Mouse (Mus musculus) kidney, postnatal 0 days (tissue): Measurements from ENCODE around the gene Cnot11. TPM values are rescaled to one million over a fixed set of nuclear protein-coding genes. Genes with fewer than 3 reads are reported as not detected.

ENCODE experiments used
- ATAC-seq: fragments of 200-750 bp; cut with Nextera tagmentation; replicated peaks from 2 replicates; pipeline ENCODE4 v1.8.0; 2017; ENCODE audit warnings: low read depth, moderate number of reproducible peaks, moderate TSS enrichment, moderate library complexity; ENCODE audit not compliant: low FRiP score
- DNase-seq: peaks from one replicate; pipeline ENCODE4 v3.0.0-alpha.2; 2016; ENCODE audit warnings: low spot score
- H3K27ac ChIP-seq: fragments of 300-500 bp; sonication (generic); 2 replicates; pipeline ENCODE4 v1.5.1; 2014; ENCODE audit warnings: mild to moderate bottlenecking
- H3K27me3 ChIP-seq: fragments of 300-500 bp; sonication (generic); 2 replicates; pipeline ENCODE4 v1.6.1; 2014; ENCODE audit warnings: low read length, mixed read lengths; ENCODE audit not compliant: insufficient read depth
- H3K36me3 ChIP-seq: fragments of 300-500 bp; sonication (generic); 2 replicates; pipeline ENCODE4 v1.6.1; 2014; ENCODE audit warnings: low read length, mixed read lengths; ENCODE audit not compliant: insufficient read depth
- H3K4me1 ChIP-seq: fragments of 300-500 bp; sonication (generic); replicated peaks from 2 replicates; pipeline ENCODE4 v1.6.1; 2014; ENCODE audit warnings: antibody characterized with exemption, low read length, mixed read lengths; ENCODE audit not compliant: insufficient read depth
- H3K4me2 ChIP-seq: fragments of 300-500 bp; sonication (generic); 2 replicates; pipeline ENCODE4 v1.6.1; 2014; ENCODE audit warnings: mild to moderate bottlenecking, low read length, moderate library complexity, mixed read lengths
- H3K4me3 ChIP-seq: fragments of 300-500 bp; sonication (generic); replicated peaks from 2 replicates; pipeline ENCODE4 v1.5.1; 2014; ENCODE audit warnings: low read depth, low read length
- H3K9ac ChIP-seq: fragments of 300-500 bp; sonication (generic); 2 replicates; pipeline ENCODE4 v1.6.1; 2014; ENCODE audit warnings: low read depth, low read length
- H3K9me3 ChIP-seq: fragments of 300-500 bp; sonication (generic); replicated peaks from 2 replicates; pipeline ENCODE4 v1.6.1; 2016; ENCODE audit warnings: low read length, inconsistent platforms, mixed read lengths
- CTCF ChIP-seq: IDR thresholded peaks from 2 replicates; pipeline ENCODE4 v1.5.1; 2016; ENCODE audit warnings: antibody characterized with exemption, low read depth, mild to moderate bottlenecking, moderate library complexity
- WGBS: fragments of 180-500 bp; shearing (Covaris S2); extraction: QIAGEN DNeasy Blood & Tissue Kit; methylation state at CpG from one replicate; pipeline ENCODE4 v1.1.7; 2014; 5-methylcytosine and 5-hydroxymethylcytosine counted together
- polyA plus RNA-seq: library from polyadenylated mRNA; unstranded; fragments of >200 nt; fragmentation: Nextera tagmentation; extraction: Ambion mirVana; gene quantifications from 2 replicates; pipeline ENCODE4 v1.2.1, GENCODE M21; 2015

The Cnot11 gene
- polyA plus RNA-seq, 1 experiment from 2014 or later, result 18.6 TPM

GRCm38 (mm10) chr1:39502817-39503633 is 31.8 kb upstream of the Cnot11 start:
- TF ChIP-seq CTCF, result no peak
- H3K27ac ChIP-seq, result no peak overlapping the region
- H3K36me3 ChIP-seq, result no peaks in the 10 kb centered on the region
- H3K9ac ChIP-seq, result no peak overlapping the region
- no peak overlapping the region for H3K4me2 ChIP-seq
- no peaks in the 10 kb centered on the region for H3K27me3 ChIP-seq
- no peak overlapping the region for H3K4me3 ChIP-seq
- 79% methylated on average over 17 of the region's 17 CpGs for WGBS
- DNase-seq (no peak), ATAC-seq (no peak)
- no peaks in the 10 kb centered on the region for H3K4me1 ChIP-seq
- no peaks in the 10 kb centered on the region for H3K9me3 ChIP-seq

GRCm38 (mm10) chr1:39504261-39504660 is 30.5 kb upstream of the Cnot11 start:
- no peaks in the 10 kb centered on the region for H3K36me3 ChIP-seq
- H3K27me3 ChIP-seq, result no peaks in the 10 kb centered on the region
- no peak overlapping the region for H3K4me2 ChIP-seq
- DNase-seq (peak; percentile 54), ATAC-seq (no peak)
- H3K27ac ChIP-seq, result no peak overlapping the region
- H3K4me1 ChIP-seq, result no peaks in the 10 kb centered on the region
- 6% methylated on average over 1 of the region's 1 CpGs for WGBS
- peak; percentile 62 for TF ChIP-seq CTCF
- no peak overlapping the region for H3K4me3 ChIP-seq
- H3K9ac ChIP-seq, result no peak overlapping the region
- no peaks in the 10 kb centered on the region for H3K9me3 ChIP-seq

- H3K9me3 ChIP-seq, result no peaks in the 10 kb centered on the region
- no peaks in the 10 kb centered on the region for H3K36me3 ChIP-seq
- no peaks in the 10 kb centered on the region for H3K27me3 ChIP-seq
- H3K4me3 ChIP-seq, result no peak overlapping the region
- no peaks in the 10 kb centered on the region for H3K4me1 ChIP-seq
- no peak for ATAC-seq
- H3K4me2 ChIP-seq, result no peak overlapping the region
- WGBS, result 25% methylated on average over 9 of the region's 9 CpGs
- H3K9ac ChIP-seq, result no peak overlapping the region
- H3K27ac ChIP-seq, result no peak overlapping the region
- TF ChIP-seq CTCF, result no peak
- no peak for DNase-seq
Observed at GRCm38 (mm10) chr1:39505600-39505999, 29.2 kb upstream of the Cnot11 start.

GRCm38 (mm10) chr1:39511775-39512174 is 23.0 kb upstream of the Cnot11 start:
- TF ChIP-seq CTCF, result no peak
- Histone ChIP-seq H3K4me2 (no peak overlapping the region), H3K36me3 (no peaks in the 10 kb centered on the region), H3K4me1 (no peaks in the 10 kb centered on the region), H3K27me3 (no peaks in the 10 kb centered on the region), H3K9ac (no peak overlapping the region), H3K9me3 (no peaks in the 10 kb centered on the region), H3K27ac (no peak overlapping the region), H3K4me3 (no peak overlapping the region)
- DNase-seq, result no peak
- no peak for ATAC-seq
- 42% methylated on average over 8 of the region's 8 CpGs for WGBS

GRCm38 (mm10) chr1:39512183-39512582 is 22.6 kb upstream of the Cnot11 start:
- ATAC-seq, result no peak
- Histone ChIP-seq H3K27me3 (no peaks in the 10 kb centered on the region), H3K36me3 (no peaks in the 10 kb centered on the region), H3K4me1 (no peaks in the 10 kb centered on the region), H3K9me3 (no peaks in the 10 kb centered on the region), H3K9ac (no peak overlapping the region), H3K4me2 (no peak overlapping the region), H3K4me3 (no peak overlapping the region), H3K27ac (no peak overlapping the region)
- 62% methylated on average over 1 of the region's 1 CpGs for WGBS
- no peak for DNase-seq
- TF ChIP-seq CTCF, result no peak

GRCm38 (mm10) chr1:39515303-39515991 is 19.3 kb upstream of the Cnot11 start:
- Histone ChIP-seq H3K9ac (no peak overlapping the region), H3K4me3 (no peak overlapping the region), H3K4me1 (no peaks in the 10 kb centered on the region), H3K27ac (no peak overlapping the region), H3K36me3 (no peaks in the 10 kb centered on the region), H3K4me2 (no peak overlapping the region), H3K9me3 (no peaks in the 10 kb centered on the region), H3K27me3 (no peaks in the 10 kb centered on the region)
- 85% methylated on average over 10 of the region's 10 CpGs for WGBS
- no peak for ATAC-seq
- no peak for DNase-seq
- TF ChIP-seq CTCF, result no peak
